ENCODE assay signal across 25 mouse cellular contexts in genomic region chr15:100525405-100525804, GRCm38 (mm10).
"Had no signal": no experiment of that assay in that cellular context is flagged by ENCODE, and none has a peak within 500 bp of the region (broad histone marks: within the 10 kb centered on the region; RNA-seq: fewer than 3 reads in every experiment).

No protein-coding gene starts in this region.

- H3K27ac ChIP-seq: embryonic facial prominence, embryonic 10.5 days; embryonic facial prominence, embryonic 12.5 days; embryonic facial prominence, embryonic 13.5 days; embryonic facial prominence, embryonic 15.5 days; forebrain, embryonic 10.5 days; forebrain, embryonic 12.5 days; forebrain, embryonic 13.5 days; forebrain, embryonic 15.5 days; gastrocnemius, adult 2 months; heart, adult 2 months had no signal

- H3K27me3 ChIP-seq: embryonic facial prominence, embryonic 12.5 days; embryonic facial prominence, embryonic 13.5 days; embryonic facial prominence, embryonic 15.5 days; forebrain, embryonic 12.5 days; forebrain, embryonic 13.5 days; forebrain, embryonic 15.5 days had no signal

- H3K9me3 ChIP-seq: embryonic facial prominence, embryonic 10.5 days; embryonic facial prominence, embryonic 12.5 days; embryonic facial prominence, embryonic 13.5 days; embryonic facial prominence, embryonic 15.5 days; forebrain, embryonic 10.5 days; forebrain, embryonic 12.5 days; forebrain, embryonic 13.5 days; forebrain, embryonic 15.5 days had no signal

- H3K4me3 ChIP-seq: embryonic facial prominence, embryonic 10.5 days; embryonic facial prominence, embryonic 12.5 days; embryonic facial prominence, embryonic 13.5 days; embryonic facial prominence, embryonic 15.5 days; erythroblast, embryonic 14.5 days; forebrain, embryonic 10.5 days; forebrain, embryonic 12.5 days; forebrain, embryonic 13.5 days; forebrain, embryonic 15.5 days; gastrocnemius, adult 2 months; heart, adult 2 months had no signal

- DNase-seq: cerebellum, adult 8-10 months; cerebellum, adult 9-10 months; cerebellum, adult 9-11 months; cerebellum, postnatal 10 days; cerebellum, postnatal 14 days; cerebellum, postnatal 25 days; cerebellum, postnatal 36 days; embryo, embryonic 11 days; forebrain, postnatal 0 days; gastrocnemius, adult 2 months; gastrocnemius, postnatal 10 days; gastrocnemius, postnatal 14 days; gastrocnemius, postnatal 25 days; gastrocnemius, postnatal 36 days; heart, adult 18-20 months; heart, adult 2 months had no signal

- H3K4me1 ChIP-seq: embryonic facial prominence, embryonic 10.5 days; embryonic facial prominence, embryonic 12.5 days; embryonic facial prominence, embryonic 13.5 days; embryonic facial prominence, embryonic 15.5 days; forebrain, embryonic 10.5 days; forebrain, embryonic 12.5 days; forebrain, embryonic 13.5 days; forebrain, embryonic 15.5 days had no signal
